Mouse (Mus musculus) thymus, postnatal 10 days (tissue): ENCODE results near the gene Odf3.

Experiments used
- DNase-seq, 2 experiments: peaks; one replicate each; pipeline ENCODE4 v3.0.0; 2021; ENCODE audit warnings: low spot score in 2 of 2

The Odf3 gene

GRCm38 (mm10) chr7:140844905-140845665 lies 2.5 kb upstream of the Odf3 start, which contains the start of gene Scgb1c1:
TSS of gene Scgb1c1 (plus strand) at chr7:140845547.
- DNase-seq = peak; percentile 76 to 96

- no peak for DNase-seq
These were observed 1.9 kb upstream of the Odf3 start for GRCm38 (mm10) chr7:140845683-140846082.

GRCm38 (mm10) chr7:140846676-140847075 lies 929 bp upstream of the Odf3 start:
- DNase-seq = no peak

DNA sequence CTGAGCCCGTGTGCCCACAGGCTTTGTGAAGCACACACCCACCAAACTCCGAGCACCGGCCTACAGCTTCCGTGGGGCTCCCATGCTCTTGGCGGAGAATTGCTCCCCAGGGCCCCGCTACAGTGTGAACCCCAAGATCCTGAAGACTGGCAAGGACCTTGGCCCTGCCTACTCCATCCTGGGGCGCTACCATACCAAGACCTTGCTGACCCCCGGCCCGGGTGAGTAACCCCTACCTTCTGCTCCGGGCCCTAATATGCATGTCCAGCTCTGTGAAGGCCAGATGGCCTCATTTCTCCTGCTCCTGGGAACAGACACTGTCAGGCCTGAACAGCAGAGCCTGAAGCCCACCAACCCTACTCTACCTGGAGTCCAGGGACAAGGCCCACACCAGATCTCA lies 986 bp downstream of the Odf3 start:
- no peak for DNase-seq

DNA sequence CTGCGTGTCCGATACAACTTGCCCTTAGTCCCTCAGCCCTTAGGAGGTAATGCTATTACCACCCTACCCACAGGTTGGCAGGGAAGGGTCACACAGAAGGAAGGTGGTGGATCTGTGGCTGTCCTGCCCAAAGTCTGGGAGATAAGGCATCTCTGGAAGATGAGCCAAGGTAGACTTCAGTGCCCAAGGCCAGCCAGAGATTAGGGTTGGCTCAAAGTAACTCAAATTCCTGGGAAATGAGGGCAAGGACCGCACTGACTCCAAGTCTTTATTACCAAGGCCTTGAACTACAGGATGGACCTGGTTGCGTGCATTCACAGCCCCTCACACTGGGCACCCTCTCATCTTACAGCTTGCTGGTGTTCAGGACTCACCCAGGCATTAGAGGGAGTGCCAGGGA lies 4.3 kb downstream of the Odf3 start:
- no peak for DNase-seq

DNA sequence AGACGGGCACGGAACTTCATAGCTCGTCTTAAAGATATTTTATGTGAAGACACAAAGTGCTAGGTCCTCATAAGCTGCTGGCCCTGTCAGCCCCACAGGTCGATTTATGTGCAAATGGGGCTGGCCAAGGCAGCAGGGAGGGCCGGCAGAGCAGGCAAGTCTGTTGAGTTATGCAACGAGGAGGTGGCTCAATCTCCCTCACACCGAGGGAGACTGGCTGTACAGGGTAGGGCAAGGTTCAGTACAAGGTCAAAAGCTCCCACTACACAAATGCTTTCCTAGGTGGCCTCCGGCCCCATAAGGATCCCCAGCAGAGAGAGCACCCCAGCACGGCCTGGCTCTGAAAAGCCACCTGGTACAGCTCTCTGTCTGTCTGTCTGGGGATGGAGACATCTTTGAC lies 5.8 kb downstream of the Odf3 start:
- no peak for DNase-seq

DNA sequence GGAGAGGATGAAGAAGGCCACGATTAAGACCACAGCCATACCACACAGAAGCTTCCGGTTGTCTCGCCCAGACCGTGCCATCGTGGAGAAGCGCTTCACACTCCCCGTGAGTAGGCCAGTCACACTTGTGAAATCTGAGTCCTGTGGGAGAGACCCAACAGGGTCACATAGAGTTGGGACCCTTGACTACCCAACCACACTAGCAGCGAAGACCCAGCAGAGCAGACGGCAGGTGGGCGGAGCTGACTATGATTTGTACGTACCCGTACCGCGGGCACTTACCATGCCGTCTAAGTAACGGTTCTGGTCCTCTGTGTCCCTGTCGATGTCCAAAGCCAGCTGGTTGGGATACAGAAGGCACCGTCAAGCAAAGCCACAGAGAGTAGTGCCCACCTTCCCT lies 6.9 kb downstream of the Odf3 start:
- no peak for DNase-seq

DNA sequence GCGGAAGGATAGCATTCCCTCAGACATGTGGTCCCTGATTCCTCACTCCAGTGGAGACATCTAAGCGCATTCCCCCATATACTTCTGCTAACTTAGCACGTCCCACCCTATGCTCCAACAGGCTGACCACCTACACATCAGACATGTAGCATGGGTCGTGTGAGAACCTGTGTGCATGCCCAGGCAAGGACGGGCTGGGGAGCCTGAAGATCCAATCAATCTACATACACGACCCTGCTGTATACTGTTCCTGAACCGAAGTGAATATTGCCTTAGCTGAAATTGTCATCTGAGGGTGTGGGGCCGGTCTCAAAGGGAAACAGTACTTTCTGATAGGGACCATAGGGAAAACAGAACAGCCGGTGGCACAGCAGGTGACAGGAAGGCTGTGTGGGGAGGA lies 7.6 kb downstream of the Odf3 start:
- DNase-seq = no peak

GRCm38 (mm10) chr7:140855860-140856784 lies 8.5 kb downstream of the Odf3 start, which contains the start of gene Gm45785:
TSS of gene Gm45785 (minus strand) at chr7:140856331.
- DNase-seq = peak; percentile 39 to 50

DNA sequence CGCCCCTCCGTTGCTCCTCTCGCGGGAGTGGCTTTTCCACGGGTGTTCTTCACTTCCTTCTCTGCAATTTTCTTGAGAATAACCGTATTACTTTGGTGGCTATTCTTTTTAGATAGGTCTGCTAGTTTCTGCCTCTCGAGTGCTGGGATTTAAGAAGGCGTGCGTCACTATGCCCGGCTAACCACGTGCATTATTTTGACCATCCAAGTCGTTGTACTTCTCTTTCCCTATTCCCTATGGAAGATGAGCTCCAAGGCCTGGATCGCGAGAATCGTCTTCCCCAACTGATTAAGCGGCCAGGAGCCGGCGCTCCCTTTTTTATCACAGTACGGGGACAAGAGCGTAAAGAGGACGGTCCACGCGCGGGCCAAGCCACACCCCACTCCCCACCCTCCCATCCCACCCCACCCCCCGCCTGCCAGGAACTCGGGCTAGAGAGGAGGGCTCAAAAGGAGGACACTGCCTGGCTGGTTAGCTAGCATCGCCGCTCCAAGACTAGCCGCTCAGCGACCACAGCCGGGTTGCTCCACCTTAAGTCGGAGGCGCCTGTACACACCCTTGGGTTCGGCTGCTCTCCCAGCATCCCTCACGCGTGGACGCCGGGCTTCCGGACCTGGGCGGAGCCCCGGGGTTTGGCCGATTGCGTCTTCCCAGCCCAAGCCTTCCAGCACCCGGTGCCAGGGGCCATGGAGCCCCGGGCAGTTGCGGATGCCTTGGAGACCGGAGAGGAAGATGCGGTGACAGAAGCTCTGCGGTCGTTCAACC lies 9.4 kb downstream of the Odf3 start, which contains the start of gene Ric8a:
Gene Ric8a (plus strand): TSS at position 173 of the 765 bp plus-strand sequence.
- peak; percentile 73 to 77 for DNase-seq

GRCm38 (mm10) chr7:140857550-140858505 lies 10.2 kb downstream of the Odf3 start, which contains the start of gene Bet1l:
TSS of gene Bet1l (minus strand) at chr7:140857577.
- DNase-seq = peak in 1 of 2 experiments; percentile 7

DNA sequence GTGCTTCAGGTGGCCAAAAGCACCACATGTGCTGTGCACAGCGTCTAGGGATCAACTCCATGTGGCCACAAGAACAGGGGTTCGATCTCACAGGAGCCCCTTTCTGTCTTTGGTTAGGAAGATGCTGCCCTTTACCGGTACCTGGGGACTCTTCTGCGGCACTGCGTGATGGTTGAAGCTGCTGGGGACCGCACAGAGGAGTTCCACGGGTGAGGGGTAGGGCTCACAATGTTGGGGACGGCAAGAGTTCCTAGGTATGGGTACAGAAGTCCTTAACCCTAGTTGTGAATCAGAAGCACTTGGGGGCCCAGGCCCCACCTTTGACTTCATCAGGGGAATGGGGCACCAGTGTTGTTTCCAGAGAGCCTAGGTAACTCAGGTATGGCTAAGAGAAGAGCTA lies 11.1 kb downstream of the Odf3 start:
- no peak for DNase-seq

GRCm38 (mm10) chr7:140859997-140860396 lies 12.4 kb downstream of the Odf3 start:
- no peak for DNase-seq

DNA sequence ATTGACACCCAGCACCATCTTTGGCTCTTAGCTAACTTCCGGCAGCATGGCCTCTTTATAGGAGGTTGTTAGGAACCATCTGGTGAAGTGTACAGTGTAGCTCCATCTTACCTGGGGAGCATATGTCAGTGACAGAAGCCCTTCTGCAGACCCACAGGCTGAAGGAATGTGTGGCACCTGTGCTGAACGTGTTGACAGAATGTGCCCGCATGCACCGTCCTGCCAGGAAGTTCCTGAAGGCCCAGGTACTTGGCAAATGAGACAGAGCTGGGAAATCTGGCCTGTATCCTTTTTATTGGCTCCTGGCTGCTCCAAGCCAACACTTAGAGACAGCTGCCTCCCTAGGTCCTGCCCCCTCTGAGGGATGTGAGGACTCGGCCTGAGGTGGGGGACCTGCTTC lies 13.1 kb downstream of the Odf3 start:
- no peak for DNase-seq

GRCm38 (mm10) chr7:140864761-140865160 lies 17.2 kb downstream of the Odf3 start:
- no peak for DNase-seq

DNA sequence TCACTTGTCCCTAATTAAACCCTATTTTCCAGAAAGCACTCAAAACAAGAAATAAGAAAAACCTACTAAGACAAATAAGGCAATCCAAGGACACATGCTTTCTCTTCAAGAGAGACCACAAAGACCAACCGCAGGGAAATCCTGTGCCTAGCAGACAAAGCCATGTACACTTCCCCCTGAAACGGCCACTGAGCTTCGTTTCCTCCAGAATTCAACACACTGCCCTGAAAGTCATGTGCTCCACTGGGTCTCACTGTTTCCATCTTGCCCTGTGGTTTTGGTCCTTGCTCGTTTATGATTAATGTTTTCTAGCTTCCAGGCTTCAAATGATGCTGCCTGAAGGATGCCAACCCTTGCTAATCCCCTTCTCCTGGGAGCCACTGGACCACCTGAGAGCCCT lies 26.6 kb downstream of the Odf3 start:
- DNase-seq = no peak

DNA sequence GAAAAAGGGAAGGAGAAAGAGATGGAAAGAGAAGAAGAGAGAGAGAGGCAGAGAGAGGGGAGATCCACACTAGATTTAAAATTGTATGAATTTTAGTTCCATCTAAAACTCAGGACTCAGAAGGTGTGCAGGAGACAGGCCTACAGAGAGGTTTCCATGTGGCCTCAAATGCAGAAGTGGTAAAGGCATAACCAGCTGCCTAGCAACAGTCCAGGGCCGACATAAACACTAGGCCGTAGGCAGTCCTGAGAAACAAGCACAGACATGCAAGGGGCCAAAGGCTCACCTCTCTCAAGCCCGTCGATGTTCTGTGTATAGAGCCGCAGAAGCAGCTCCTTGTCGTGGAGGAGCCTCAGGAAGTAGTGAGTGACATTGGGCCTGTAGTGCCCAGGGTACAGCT lies 29.8 kb downstream of the Odf3 start:
- DNase-seq = no peak

- no peak for DNase-seq
These were observed 31.8 kb downstream of the Odf3 start for GRCm38 (mm10) chr7:140879355-140879754.

- DNase-seq = no peak
These were observed 32.8 kb downstream of the Odf3 start for GRCm38 (mm10) chr7:140880419-140880818.

GRCm38 (mm10) chr7:140880865-140881515 lies 33.4 kb downstream of the Odf3 start:
- DNase-seq = no peak
